Mouse (Mus musculus) forebrain, embryonic 13.5 days (tissue): ENCODE data around the gene A1cf. TPM values are rescaled to one million over a fixed set of nuclear protein-coding genes. Genes with fewer than 3 reads are reported as not detected.

Source experiments
- ATAC-seq: fragments of 200-750 bp; cut with Nextera tagmentation; 2 replicates; pipeline ENCODE4 v1.8.0; 2017
- H3K27ac ChIP-seq: fragments of 300-500 bp; sonication (generic); 2 replicates; pipeline ENCODE4 v1.5.1; 2015; ENCODE audit warnings: inconsistent platforms, mild to moderate bottlenecking, moderate library complexity
- H3K27me3 ChIP-seq: fragments of 300-500 bp; sonication (generic); 2 replicates; pipeline ENCODE4 v1.6.1; 2015; ENCODE audit warnings: mild to moderate bottlenecking, inconsistent platforms
- H3K36me3 ChIP-seq: fragments of 300-500 bp; sonication (generic); 2 replicates; pipeline ENCODE4 v1.6.1; 2015; ENCODE audit warnings: mild to moderate bottlenecking, inconsistent platforms; ENCODE audit not compliant: poor library complexity, severe bottlenecking
- H3K4me1 ChIP-seq: fragments of 300-500 bp; sonication (generic); 2 replicates; pipeline ENCODE4 v1.6.1; 2015; ENCODE audit warnings: inconsistent platforms
- H3K4me2 ChIP-seq: fragments of 300-500 bp; sonication (generic); 2 replicates; pipeline ENCODE4 v1.6.1; 2015; ENCODE audit warnings: inconsistent platforms, mild to moderate bottlenecking, moderate library complexity
- H3K4me3 ChIP-seq: fragments of 300-500 bp; sonication (generic); 2 replicates; pipeline ENCODE4 v1.5.1; 2015; ENCODE audit warnings: mild to moderate bottlenecking, inconsistent platforms
- H3K9ac ChIP-seq: fragments of 300-500 bp; sonication (generic); 2 replicates; pipeline ENCODE4 v1.6.1; 2015; ENCODE audit warnings: mild to moderate bottlenecking, inconsistent platforms
- H3K9me3 ChIP-seq: fragments of 300-500 bp; sonication (generic); replicated peaks from 2 replicates; pipeline ENCODE4 v1.6.1; 2016; ENCODE audit warnings: inconsistent platforms
- WGBS: fragments of 180-500 bp; shearing (Covaris S2); methylation state at CpG from one replicate; pipeline ENCODE4 v1.1.7; 2015; 5-methylcytosine and 5-hydroxymethylcytosine counted together
- polyA plus RNA-seq: library from polyadenylated mRNA; unstranded; fragments of >200 nt; fragmentation: Nextera tagmentation; extraction: Ambion mirVana; gene quantifications from 2 replicates; pipeline ENCODE4 v1.2.1, GENCODE M21; 2015

The A1cf gene
- not detected in 2 replicates for polyA plus RNA-seq

DNA sequence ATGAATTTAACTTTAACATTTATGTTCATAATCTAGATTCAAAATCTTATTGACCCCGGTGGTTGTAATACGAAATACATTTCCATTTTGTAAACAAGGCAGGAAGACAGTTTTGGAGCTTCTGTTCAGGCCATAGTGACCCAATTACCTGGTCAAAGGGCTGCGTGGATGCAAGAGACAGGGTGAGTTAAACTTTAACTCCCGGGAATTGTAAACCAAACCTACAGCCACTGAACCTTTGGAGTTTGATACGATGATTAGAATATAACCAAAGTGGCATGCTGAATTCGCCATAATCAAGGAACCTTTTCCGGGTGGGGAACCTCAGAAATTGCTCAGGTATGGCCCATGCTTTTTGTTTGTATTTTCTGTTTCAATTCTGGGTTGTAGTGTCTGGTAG is at the start of gene A1cf:
Gene A1cf (plus strand): TSS at position 244 of the 400 bp plus-strand sequence.
- H3K9ac ChIP-seq = no peak within 1 kb of the TSS
- H3K4me2 ChIP-seq = no peak within 1 kb of the TSS
- no peaks in the 10 kb centered on the region for H3K36me3 ChIP-seq
- no peaks in the 10 kb centered on the region for H3K9me3 ChIP-seq
- 95% methylated on average over 7 of the region's 7 CpGs for WGBS
- no peaks in the 10 kb centered on the region for H3K27me3 ChIP-seq
- ATAC-seq = no peak
- no peaks in the 10 kb centered on the region for H3K4me1 ChIP-seq
- no peak within 1 kb of the TSS for H3K4me3 ChIP-seq
- no peak within 1 kb of the TSS for H3K27ac ChIP-seq

DNA sequence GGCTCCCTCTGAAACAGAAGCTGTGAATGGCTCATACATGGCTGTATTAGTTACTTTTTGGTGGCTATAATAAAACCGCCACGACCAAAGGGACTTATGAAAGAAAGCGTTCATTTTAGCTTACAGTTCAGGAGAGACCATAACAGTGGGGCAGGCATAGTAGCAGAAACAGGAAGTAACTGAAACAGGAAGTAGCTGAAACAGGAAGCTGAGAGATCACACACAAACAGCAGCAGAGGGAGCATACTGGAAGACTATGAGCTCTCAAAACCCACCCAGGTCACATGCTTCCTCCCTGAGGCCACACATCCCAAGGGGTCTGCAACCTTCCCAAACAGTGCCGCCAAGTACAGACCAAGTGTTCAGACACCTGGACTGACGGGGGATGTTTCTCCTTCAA is 34.3 kb upstream of the A1cf start:
- Histone ChIP-seq H3K9ac (no peak overlapping the region), H3K4me3 (no peak overlapping the region), H3K27me3 (no peaks in the 10 kb centered on the region), H3K4me2 (no peak overlapping the region), H3K4me1 (no peaks in the 10 kb centered on the region), H3K27ac (no peak overlapping the region), H3K36me3 (no peaks in the 10 kb centered on the region), H3K9me3 (no peaks in the 10 kb centered on the region)
- no peak for ATAC-seq
- 92% methylated on average over 5 of the region's 5 CpGs for WGBS

DNA sequence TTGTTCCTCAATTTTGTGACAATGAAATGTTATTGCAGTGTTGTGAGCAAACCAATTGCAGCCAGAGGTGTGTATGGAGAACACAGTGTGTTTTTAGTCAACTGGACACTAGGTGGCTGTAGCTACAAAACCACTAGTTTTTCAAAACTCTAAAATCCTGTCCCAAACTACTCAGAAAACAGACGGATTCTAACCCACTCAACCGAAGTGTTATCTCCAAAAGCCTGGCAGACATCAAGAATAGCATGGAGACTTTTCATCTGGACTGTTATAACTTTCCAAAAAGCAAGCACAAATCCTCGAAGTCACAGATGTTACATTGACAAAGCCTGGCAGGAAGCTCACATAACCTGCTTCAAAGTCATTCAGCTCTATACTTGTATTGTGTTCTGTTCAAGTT is 6.7 kb upstream of the A1cf start:
- no peaks in the 10 kb centered on the region for H3K36me3 ChIP-seq
- H3K9me3 ChIP-seq = no peaks in the 10 kb centered on the region
- H3K4me3 ChIP-seq = no peak overlapping the region
- no peaks in the 10 kb centered on the region for H3K27me3 ChIP-seq
- 54% methylated on average over 3 of the region's 3 CpGs for WGBS
- no peak overlapping the region for H3K4me2 ChIP-seq
- H3K9ac ChIP-seq = no peak overlapping the region
- no peak overlapping the region for H3K27ac ChIP-seq
- 0 out of 2 replicates have a peak, but pooled peaks cover 3% of the 10 kb centered on the region for H3K4me1 ChIP-seq
- no peak; the same call in 1 of the 2 replicates for ATAC-seq

GRCm38 (mm10) chr19:31862512-31863249 is 5.9 kb upstream of the A1cf start:
- 36% methylated on average over 6 of the region's 6 CpGs for WGBS
- Histone ChIP-seq H3K9ac (no peak overlapping the region), H3K27me3 (no peaks in the 10 kb centered on the region), H3K27ac (no peak overlapping the region), H3K4me1 (0 out of 2 replicates have a peak, but pooled peaks cover 3% of the 10 kb centered on the region), H3K36me3 (no peaks in the 10 kb centered on the region), H3K9me3 (no peaks in the 10 kb centered on the region), H3K4me3 (no peak overlapping the region), H3K4me2 (no peak overlapping the region)
- peak; percentile 91 for ATAC-seq

- no peak overlapping the region for H3K27ac ChIP-seq
- H3K9ac ChIP-seq = no peak overlapping the region
- no peak overlapping the region for H3K4me3 ChIP-seq
- no peaks in the 10 kb centered on the region for H3K27me3 ChIP-seq
- H3K9me3 ChIP-seq = no peaks in the 10 kb centered on the region
- WGBS = 87% methylated on average over 4 of the region's 4 CpGs
- no peak for ATAC-seq
- 0 out of 2 replicates have a peak, but pooled peaks cover 3% of the 10 kb centered on the region for H3K4me1 ChIP-seq
- H3K4me2 ChIP-seq = no peak overlapping the region
- no peaks in the 10 kb centered on the region for H3K36me3 ChIP-seq
Observed at GRCm38 (mm10) chr19:31865451-31865850, 3.1 kb upstream of the A1cf start.

GRCm38 (mm10) chr19:31868076-31868475 is 488 bp upstream of the A1cf start:
- Histone ChIP-seq H3K36me3 (no peaks in the 10 kb centered on the region), H3K4me1 (no peaks in the 10 kb centered on the region), H3K27me3 (no peaks in the 10 kb centered on the region), H3K4me2 (no peak overlapping the region), H3K9me3 (no peaks in the 10 kb centered on the region), H3K9ac (no peak overlapping the region), H3K27ac (no peak overlapping the region), H3K4me3 (no peak overlapping the region)
- no peak for ATAC-seq
- WGBS = 89% methylated on average over 4 of the region's 4 CpGs

- Histone ChIP-seq H3K9me3 (no peaks in the 10 kb centered on the region), H3K9ac (no peak overlapping the region), H3K4me3 (no peak overlapping the region), H3K27ac (no peak overlapping the region), H3K4me2 (no peak overlapping the region), H3K4me1 (no peaks in the 10 kb centered on the region), H3K36me3 (no peaks in the 10 kb centered on the region), H3K27me3 (no peaks in the 10 kb centered on the region)
- whole genome bisulfite sequencing = 90% methylated on average over 6 of the region's 6 CpGs
- no peak for ATAC-seq
Observed at GRCm38 (mm10) chr19:31868971-31869370, 407 bp downstream of the A1cf start.

DNA sequence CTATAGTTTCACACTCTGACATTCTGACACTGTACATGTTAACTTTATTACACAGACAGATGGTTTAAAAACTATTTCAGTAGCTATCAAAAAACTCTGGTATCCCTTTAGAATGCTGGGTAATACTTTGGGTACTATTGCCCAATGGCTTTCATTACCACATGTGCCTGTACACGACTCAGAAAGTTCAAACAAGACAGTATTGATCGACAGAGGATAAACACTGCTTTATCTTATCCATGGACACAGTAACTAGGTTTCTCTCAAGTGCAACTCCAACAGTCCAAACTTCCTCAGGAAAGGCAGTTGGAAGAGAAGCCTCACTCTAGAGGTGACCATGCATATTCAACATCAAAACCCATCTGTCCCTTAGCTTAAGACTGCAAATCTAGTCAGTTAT is 2.8 kb downstream of the A1cf start:
- H3K9me3 ChIP-seq = no peaks in the 10 kb centered on the region
- no peak for ATAC-seq
- H3K4me1 ChIP-seq = no peaks in the 10 kb centered on the region
- H3K36me3 ChIP-seq = no peaks in the 10 kb centered on the region
- no peak overlapping the region for H3K4me2 ChIP-seq
- H3K4me3 ChIP-seq = no peak overlapping the region
- 80% methylated on average over 2 of the region's 2 CpGs for WGBS
- H3K9ac ChIP-seq = no peak overlapping the region
- no peak overlapping the region for H3K27ac ChIP-seq
- H3K27me3 ChIP-seq = no peaks in the 10 kb centered on the region

DNA sequence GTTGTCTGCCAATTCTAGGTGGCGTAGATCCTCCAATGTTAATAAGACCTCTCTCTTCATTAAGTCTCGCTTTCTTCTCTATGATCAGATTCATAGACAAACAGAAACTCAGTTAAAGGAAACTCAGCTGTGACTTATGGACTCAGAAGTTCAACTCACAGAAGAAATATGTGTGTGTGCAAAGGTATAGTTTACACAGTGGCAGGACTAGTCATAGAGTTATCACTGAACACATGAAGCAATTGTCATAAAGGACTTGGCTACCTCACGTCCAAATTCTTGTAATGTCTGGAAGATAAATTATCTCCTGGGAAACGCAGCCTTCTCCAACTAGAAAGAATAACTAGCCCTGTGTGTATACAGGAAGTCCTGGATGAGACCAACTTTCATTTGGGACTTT is 9.4 kb downstream of the A1cf start:
- Histone ChIP-seq H3K27me3 (no peaks in the 10 kb centered on the region), H3K4me1 (no peaks in the 10 kb centered on the region), H3K9ac (no peak overlapping the region), H3K27ac (no peak overlapping the region), H3K9me3 (no peaks in the 10 kb centered on the region), H3K4me2 (no peak overlapping the region), H3K36me3 (no peaks in the 10 kb centered on the region), H3K4me3 (no peak overlapping the region)
- 86% methylated on average over 4 of the region's 4 CpGs for WGBS
- ATAC-seq = no peak

- no peaks in the 10 kb centered on the region for H3K9me3 ChIP-seq
- no peak overlapping the region for H3K9ac ChIP-seq
- no peak overlapping the region for H3K4me2 ChIP-seq
- H3K4me1 ChIP-seq = no peaks in the 10 kb centered on the region
- no peak for ATAC-seq
- no peak overlapping the region for H3K27ac ChIP-seq
- H3K4me3 ChIP-seq = no peak overlapping the region
- no peaks in the 10 kb centered on the region for H3K36me3 ChIP-seq
- no peaks in the 10 kb centered on the region for H3K27me3 ChIP-seq
- 84% methylated on average over 4 of the region's 4 CpGs for WGBS
Observed at GRCm38 (mm10) chr19:31884594-31884993, 16.0 kb downstream of the A1cf start.

GRCm38 (mm10) chr19:31887275-31887674 is 18.7 kb downstream of the A1cf start:
- H3K36me3 ChIP-seq = no peaks in the 10 kb centered on the region
- H3K9me3 ChIP-seq = no peaks in the 10 kb centered on the region
- no peak overlapping the region for H3K9ac ChIP-seq
- WGBS = 95% methylated on average over 2 of the region's 2 CpGs
- H3K27me3 ChIP-seq = no peaks in the 10 kb centered on the region
- no peak overlapping the region for H3K4me2 ChIP-seq
- no peak overlapping the region for H3K27ac ChIP-seq
- no peak for ATAC-seq
- H3K4me1 ChIP-seq = no peaks in the 10 kb centered on the region
- no peak overlapping the region for H3K4me3 ChIP-seq

- WGBS = 86% methylated on average over 4 of the region's 4 CpGs
- no peak overlapping the region for H3K9ac ChIP-seq
- no peaks in the 10 kb centered on the region for H3K4me1 ChIP-seq
- H3K9me3 ChIP-seq = no peaks in the 10 kb centered on the region
- H3K27ac ChIP-seq = no peak overlapping the region
- H3K36me3 ChIP-seq = no peaks in the 10 kb centered on the region
- no peak overlapping the region for H3K4me2 ChIP-seq
- no peaks in the 10 kb centered on the region for H3K27me3 ChIP-seq
- no peak for ATAC-seq
- H3K4me3 ChIP-seq = no peak overlapping the region
Observed at GRCm38 (mm10) chr19:31889988-31890387, 21.4 kb downstream of the A1cf start.
